Mouse (Mus musculus) bone marrow, adult 2 months (tissue): ENCODE results near the gene Zfp27. TPM values are rescaled to one million over a fixed set of nuclear protein-coding genes. Genes with fewer than 3 reads are reported as not detected.

Experiments
- H3K27ac ChIP-seq: fragments of 200-500 bp; 2 replicates; pipeline ENCODE4 v1.5.1; 2012; ENCODE audit warnings: low read depth, mild to moderate bottlenecking, control low read depth, inconsistent platforms, low read length; ENCODE audit not compliant: control insufficient read depth, poor library complexity, insufficient read depth
- H3K4me1 ChIP-seq: fragments of 200-500 bp; 2 replicates; pipeline ENCODE4 v1.6.1; 2011; ENCODE audit warnings: low read length; ENCODE audit not compliant: control insufficient read depth, insufficient read depth
- H3K4me3 ChIP-seq: fragments of 200-500 bp; replicated peaks from 2 replicates; pipeline ENCODE3; 2011; ENCODE audit warnings: mild to moderate bottlenecking, low read depth, low read length, control low read depth; ENCODE audit not compliant: control insufficient read depth
- CTCF ChIP-seq: fragments of 200-500 bp; IDR thresholded peaks from 2 replicates; pipeline ENCODE4 v1.5.1; 2011; ENCODE audit warnings: low read length, control low read depth; ENCODE audit not compliant: control insufficient read depth, insufficient read depth
- POLR2A ChIP-seq: fragments of 200-500 bp; IDR thresholded peaks from 2 replicates; pipeline ENCODE4 v1.6.1; 2011; ENCODE audit warnings: low read depth, mild to moderate bottlenecking, control low read depth, low read length, borderline replicate concordance; ENCODE audit not compliant: control insufficient read depth
- WGBS: fragments of 180-500 bp; shearing (Covaris S2); methylation state at CpG from one replicate; pipeline ENCODE4 v1.1.7; 2018; 5-methylcytosine and 5-hydroxymethylcytosine counted together
- polyA plus RNA-seq: library from polyadenylated mRNA; stranded (reverse); fragments of >200 nt; gene quantifications from 2 replicates; pipeline ENCODE4 v1.2.4, GENCODE M21; 2011; ENCODE audit warnings: low replicate concordance; ENCODE audit not compliant: missing spikeins, insufficient read depth, insufficient read length

Zfp27 gene
- polyA plus RNA-seq, result 0.97 and 3.4 TPM in 2 replicates

DNA sequence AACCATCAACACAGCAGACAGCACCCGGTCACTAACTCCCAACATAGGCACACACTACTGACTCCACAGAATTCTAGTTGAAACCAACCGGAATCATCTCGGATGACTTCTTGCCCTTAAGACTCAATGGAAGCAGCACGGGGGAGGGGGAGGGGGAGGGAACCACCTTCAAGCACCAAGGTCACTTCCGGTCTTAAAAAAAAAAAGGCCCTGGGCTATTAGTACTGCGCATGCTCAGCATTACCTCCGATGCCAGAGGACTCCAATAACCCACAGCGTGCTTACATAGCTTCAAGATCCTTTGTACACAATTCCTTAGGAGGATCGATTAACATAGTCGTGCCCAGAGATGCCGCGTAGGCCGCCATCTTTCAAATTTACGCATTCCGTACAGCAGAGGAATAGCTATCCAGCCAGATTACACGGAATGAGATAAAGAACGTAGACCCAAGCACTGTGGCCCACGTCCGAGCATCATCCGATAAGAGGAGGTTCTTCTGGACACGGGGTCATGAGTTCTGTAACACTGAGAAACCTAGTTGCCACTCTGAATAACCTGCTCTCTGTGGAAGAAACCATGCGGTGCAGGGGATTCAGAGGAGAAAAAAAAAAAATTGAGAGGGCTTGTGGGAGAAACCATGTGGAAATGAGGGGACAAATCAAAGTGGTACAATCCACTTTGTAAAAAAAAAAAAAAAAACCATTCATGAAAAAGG is at the start of gene Zfp27:
TSS of gene Zfp27 (minus strand) at position 607 of the 716 bp plus-strand sequence.
- Histone ChIP-seq H3K4me1 (peaks cover 1% of the 10 kb centered on the region; the same call in 1 of the 2 replicates), H3K4me3 (peak within 1 kb of the TSS; percentile 78), H3K27ac (peak within 1 kb of the TSS; percentile 4; the same call in 1 of the 2 replicates)
- TF ChIP-seq POLR2A, result no peak
- under 1% methylated on average over 22 of the region's 22 CpGs for WGBS

DNA sequence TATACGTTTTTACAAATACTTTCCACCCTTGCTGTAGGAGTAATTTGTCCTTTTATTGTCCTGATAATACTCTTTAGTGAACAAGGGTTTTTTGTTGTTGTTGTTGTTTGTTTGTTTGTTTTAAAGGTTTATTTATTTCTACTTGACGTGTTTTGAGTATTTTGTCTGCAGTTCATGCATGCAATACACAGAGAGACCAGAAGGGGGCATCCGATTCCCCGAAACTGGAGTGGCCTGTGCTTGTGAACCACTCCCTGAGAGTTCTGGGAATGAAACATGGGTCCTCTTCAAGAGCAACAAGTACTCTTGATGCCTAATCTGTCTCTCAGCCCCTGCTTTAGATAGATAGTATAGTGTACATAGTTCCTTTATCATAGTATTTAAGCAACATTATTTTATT is 48.4 kb upstream of the Zfp27 start:
- no peak overlapping the region for H3K27ac ChIP-seq
- TF ChIP-seq POLR2A (no peak), CTCF (peak; percentile 57; the same call in 1 of the 2 replicates)
- H3K4me3 ChIP-seq, result no peak overlapping the region
- WGBS, result 14% methylated on average over 4 of the region's 4 CpGs
- no peaks in the 10 kb centered on the region for H3K4me1 ChIP-seq

DNA sequence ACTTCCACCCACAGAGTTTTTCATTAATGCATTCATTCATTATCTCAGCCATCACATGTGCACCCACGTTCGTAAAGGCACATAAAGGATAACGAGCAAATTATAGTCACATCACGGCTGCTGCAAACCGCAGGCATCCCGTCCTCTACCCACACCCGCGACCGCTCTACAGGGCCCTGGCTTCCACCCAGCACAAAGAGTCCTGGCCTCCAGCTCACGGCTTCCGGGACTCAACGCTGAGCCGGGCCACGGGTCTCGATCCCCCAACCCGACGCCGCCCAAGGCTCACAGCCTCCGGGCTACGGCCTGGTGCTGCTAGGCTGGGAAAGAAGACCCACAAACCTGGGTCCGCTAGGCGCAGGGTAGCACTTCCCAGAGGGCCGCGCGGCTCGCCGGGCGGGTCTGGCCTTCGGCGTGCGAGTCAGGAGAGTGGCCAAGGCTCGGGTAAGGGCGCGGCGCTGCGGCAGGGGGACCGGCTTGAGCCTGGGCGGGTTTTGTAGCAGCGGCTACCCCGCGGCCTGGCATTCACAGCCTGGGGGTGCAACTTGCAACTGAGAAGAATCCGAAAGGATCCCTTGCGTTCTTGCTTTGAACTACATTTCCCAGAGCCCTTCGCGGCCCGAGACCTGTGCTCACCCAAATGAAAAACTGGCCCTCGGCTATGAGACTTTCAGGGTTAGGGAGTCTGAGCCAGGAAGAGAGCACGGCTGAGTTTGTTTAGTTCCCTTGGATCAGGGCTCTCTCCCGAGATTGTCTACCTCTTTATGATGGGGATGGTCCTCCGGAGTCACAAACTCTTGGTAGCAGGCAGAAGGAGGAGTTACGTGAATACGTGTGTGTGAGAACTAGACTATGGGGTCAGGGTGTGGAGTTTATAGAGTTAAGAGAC is 47.4 kb upstream of the Zfp27 start, which contains the start of gene Zfp74:
TSS of gene Zfp74 (minus strand) at position 577 of the 889 bp plus-strand sequence.
- TF ChIP-seq POLR2A (peak; percentile 16; the same call in 1 of the 2 replicates), CTCF (no peak)
- H3K4me1 ChIP-seq, result no peaks in the 10 kb centered on the region
- H3K4me3 ChIP-seq, result peak within 1 kb of the TSS; percentile 81
- WGBS, result under 1% methylated on average over 52 of the region's 52 CpGs
- peak within 1 kb of the TSS; percentile 84 for H3K27ac ChIP-seq

- no peak for TF ChIP-seq CTCF
- TF ChIP-seq POLR2A, result no peak
- no peak overlapping the region for H3K4me3 ChIP-seq
- 28% methylated on average over 10 of the region's 10 CpGs for WGBS
- H3K27ac ChIP-seq, result no peak overlapping the region
- no peaks in the 10 kb centered on the region for H3K4me1 ChIP-seq
Measured at GRCm38 (mm10) chr7:29953086-29953485, 46.7 kb upstream of the Zfp27 start.

DNA sequence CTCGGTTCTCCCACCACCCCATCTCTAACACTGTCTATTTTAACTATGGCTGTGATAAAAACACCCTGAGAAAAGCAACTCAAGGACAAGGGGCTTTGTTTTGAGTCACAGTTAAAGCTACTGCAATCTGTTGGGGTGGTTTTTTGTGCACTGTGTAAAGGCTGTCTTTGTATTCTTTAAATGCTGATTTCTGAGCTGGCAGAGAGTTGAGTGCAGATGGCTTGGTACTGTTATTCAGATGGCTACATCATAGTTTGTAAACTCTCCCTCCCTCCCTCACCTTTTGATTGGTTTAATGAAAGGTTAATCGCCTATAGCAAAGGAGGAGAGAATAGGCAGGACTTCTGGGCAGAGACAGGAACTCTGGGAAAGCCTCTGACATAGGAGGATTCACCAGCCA is 37.8 kb upstream of the Zfp27 start:
- 73% methylated on average over 2 of the region's 2 CpGs for WGBS
- TF ChIP-seq CTCF (no peak), POLR2A (no peak)
- Histone ChIP-seq H3K4me1 (no peaks in the 10 kb centered on the region; the same call in 1 of the 2 replicates), H3K27ac (no peak overlapping the region), H3K4me3 (no peak overlapping the region)

GRCm38 (mm10) chr7:29943720-29944119 is 37.3 kb upstream of the Zfp27 start:
- no peaks in the 10 kb centered on the region; the same call in 1 of the 2 replicates for H3K4me1 ChIP-seq
- no peak overlapping the region for H3K27ac ChIP-seq
- H3K4me3 ChIP-seq, result no peak overlapping the region
- TF ChIP-seq POLR2A (no peak), CTCF (no peak)
- 73% methylated on average over 2 of the region's 2 CpGs for WGBS

- no peak overlapping the region for H3K4me3 ChIP-seq
- no peak for TF ChIP-seq CTCF
- no peak for TF ChIP-seq POLR2A
- H3K27ac ChIP-seq, result no peak overlapping the region
- no peaks in the 10 kb centered on the region; the same call in 1 of the 2 replicates for H3K4me1 ChIP-seq
- 96% methylated on average over 2 of the region's 2 CpGs for WGBS
Measured at GRCm38 (mm10) chr7:29942740-29943139, 36.4 kb upstream of the Zfp27 start.

GRCm38 (mm10) chr7:29941027-29941426 is 34.7 kb upstream of the Zfp27 start:
- H3K4me3 ChIP-seq, result no peak overlapping the region
- no peak for TF ChIP-seq CTCF
- no peak for TF ChIP-seq POLR2A
- 85% methylated on average over 11 of the region's 11 CpGs for WGBS
- H3K4me1 ChIP-seq, result no peaks in the 10 kb centered on the region; the same call in 1 of the 2 replicates
- H3K27ac ChIP-seq, result no peak overlapping the region
